25 mouse cellular contexts compared by ENCODE assay signal in the genomic region with DNA sequence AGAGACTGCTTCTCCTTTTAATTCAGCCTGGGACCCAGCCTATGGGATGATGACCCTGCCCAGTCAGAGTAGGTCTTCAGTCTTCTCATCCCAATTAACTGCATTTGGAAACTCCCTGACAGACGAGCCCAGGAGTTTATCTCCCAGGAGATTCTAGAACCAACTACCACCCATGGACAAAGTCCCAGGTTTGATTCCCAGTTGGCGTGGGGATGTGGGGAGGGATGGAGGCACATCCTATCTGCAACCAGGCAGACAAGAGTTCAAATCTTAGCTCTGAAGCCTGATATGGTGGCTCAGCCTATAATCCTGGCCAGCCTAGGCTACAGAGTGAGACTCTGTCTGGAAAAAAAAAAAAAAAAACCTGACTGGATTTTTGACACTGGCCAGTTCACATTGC. TPM values are rescaled to one million over a fixed set of nuclear protein-coding genes. Genes with fewer than 3 reads are reported as not detected.
A peak's percentile ranks its signal among the peaks of the same experiment; 100 is the strongest.
DNase-seq lines count a peak whose midpoint lies in the region; ATAC-seq lines count a peak whose summit lies in the region.
"Had no signal": no experiment of that assay in that cellular context is flagged by ENCODE, and none has a peak within 500 bp of the region (broad histone marks: within the 10 kb centered on the region; RNA-seq: fewer than 3 reads in every experiment).

No protein-coding gene starts in this region.

- 85% methylated on average over 2 of the region's 2 CpGs for WGBS in liver, embryonic 11.5 days
- WGBS in liver, embryonic 12.5 days (ENCODE audit: insufficient replicate concordance): 72% methylated on average over 2 of the region's 2 CpGs

- peaks cover 46% of the 10 kb centered on the region for H3K36me3 ChIP-seq in liver, embryonic 11.5 days (ENCODE audit: control insufficient read depth, insufficient read depth, low read length)
- H3K36me3 ChIP-seq in liver, embryonic 12.5 days: peaks cover 83% of the 10 kb centered on the region

- H3K4me2 ChIP-seq in liver, embryonic 11.5 days: no peak overlapping the region
- no peak overlapping the region for H3K4me2 ChIP-seq in liver, embryonic 12.5 days
- H3K4me2 ChIP-seq: heart, embryonic 11.5 days; heart, embryonic 15.5 days; hindbrain, embryonic 14.5 days had no signal

- peak; percentile 51 for DNase-seq in heart, adult 11 months
- no peak for DNase-seq in heart, postnatal 4 days
- DNase-seq in liver, embryonic 11.5 days (ENCODE audit: low spot score): peak; percentile 22
- peak; percentile 1 for DNase-seq in thymus, postnatal 4 days
- DNase-seq in thymus, postnatal 36 days: no peak
- DNase-seq: adrenal gland, adult 2 months; adrenal gland, postnatal 14 days; cerebellum, adult 11-12 months; cerebellum, adult 8-10 months; gastrocnemius, postnatal 25 days; heart, adult 2 months; heart, postnatal 10 days; heart, postnatal 36 days had no signal

- ATAC-seq in liver, embryonic 11.5 days (replicated peaks; ENCODE audit: low FRiP score): no peak
- ATAC-seq in liver, embryonic 12.5 days: no peak
- ATAC-seq: CD4-positive, CD25-positive, alpha-beta regulatory T cell, adult 4 months; forebrain, embryonic 14.5 days; hindbrain, postnatal 0 days; inflammation-experienced regulatory T-cells, adult 6 months had no signal

- no peaks in the 10 kb centered on the region for H3K27me3 ChIP-seq in liver, embryonic 11.5 days (replicated peaks; ENCODE audit: control insufficient read depth, insufficient read depth, low read length)
- H3K27me3 ChIP-seq in liver, embryonic 12.5 days (replicated peaks): no peaks in the 10 kb centered on the region
- H3K27me3 ChIP-seq: heart, embryonic 15.5 days had no signal

- H3K4me1 ChIP-seq in liver, embryonic 11.5 days (replicated peaks; ENCODE audit: control insufficient read depth, insufficient read depth, low read length): no peaks in the 10 kb centered on the region
- H3K4me1 ChIP-seq in liver, embryonic 12.5 days: no peaks in the 10 kb centered on the region
- H3K4me1 ChIP-seq: forebrain, embryonic 10.5 days; heart, embryonic 15.5 days had no signal

- no peaks in the 10 kb centered on the region; the same call in 1 of the 2 replicates for H3K9me3 ChIP-seq in liver, embryonic 11.5 days (ENCODE audit: control insufficient read depth, low read length)
- no peaks in the 10 kb centered on the region for H3K9me3 ChIP-seq in liver, embryonic 12.5 days (replicated peaks)
- H3K9me3 ChIP-seq: forebrain, embryonic 10.5 days; heart, embryonic 15.5 days had no signal

- H3K9ac ChIP-seq in liver, embryonic 11.5 days (ENCODE audit: low read depth, low read length): no peak overlapping the region
- H3K9ac ChIP-seq in liver, embryonic 12.5 days: no peak overlapping the region
- H3K9ac ChIP-seq: heart, embryonic 15.5 days; hindbrain, embryonic 14.5 days had no signal

- no peak overlapping the region for H3K4me3 ChIP-seq in liver, embryonic 11.5 days (ENCODE audit: low read depth, low read length)
- H3K4me3 ChIP-seq in liver, embryonic 12.5 days: no peak overlapping the region
- H3K4me3 ChIP-seq: forebrain, embryonic 10.5 days; heart, adult 2 months; heart, embryonic 15.5 days had no signal

- H3K27ac ChIP-seq in liver, embryonic 11.5 days (ENCODE audit: low read depth, low read length): no peak overlapping the region
- no peak overlapping the region for H3K27ac ChIP-seq in liver, embryonic 12.5 days
- H3K27ac ChIP-seq: forebrain, embryonic 10.5 days; heart, adult 2 months; heart, embryonic 15.5 days; hindbrain, embryonic 14.5 days; hindbrain, postnatal 0 days had no signal

RNA-seq across cellular contexts. Expression of gene Rdh13, which starts 7.7 kb away (rescaled TPM):
- 10 to 100 TPM; 30.4 to 36.4 TPM for total RNA-seq in heart, postnatal 4 days (2021)
- polyA plus RNA-seq in liver, embryonic 11.5 days (2014; fragmentation: Nextera tagmentation; extraction: Ambion mirVana): 17.4 and 18.2 TPM in 2 replicates
- 9.8 and 10.4 TPM in 2 replicates for polyA plus RNA-seq in liver, embryonic 12.5 days (2016; fragmentation: Nextera tagmentation; extraction: Ambion mirVana)

RNA-seq across cellular contexts. Expression of gene Eps8l1, which starts 22.8 kb away (rescaled TPM):
- 1 to 10 TPM; 1.6 to 2.7 TPM for total RNA-seq in heart, postnatal 4 days (2021)
- 2.0 and 2.6 TPM in 2 replicates for polyA plus RNA-seq in liver, embryonic 11.5 days (2014; fragmentation: Nextera tagmentation; extraction: Ambion mirVana)
- 1.3 and 2.1 TPM in 2 replicates for polyA plus RNA-seq in liver, embryonic 12.5 days (2016; fragmentation: Nextera tagmentation; extraction: Ambion mirVana)

RNA-seq across cellular contexts. Expression of gene Gp6, which starts 40.2 kb away (rescaled TPM):
- under 1 TPM; 0.07 TPM for total RNA-seq in heart, postnatal 4 days (2021)
- 5.1 and 5.7 TPM in 2 replicates for polyA plus RNA-seq in liver, embryonic 11.5 days (2014; fragmentation: Nextera tagmentation; extraction: Ambion mirVana)
- 5.0 and 5.5 TPM in 2 replicates for polyA plus RNA-seq in liver, embryonic 12.5 days (2016; fragmentation: Nextera tagmentation; extraction: Ambion mirVana)
- total RNA-seq: gastrocnemius, postnatal 25 days; hindbrain, postnatal 0 days; MEL had no signal
- polyA plus RNA-seq: adrenal gland, adult 2 months; C2C12; forebrain, embryonic 14.5 days; gonadal fat pad, adult 2 months; hindbrain, postnatal 0 days; inflammation-experienced regulatory T-cells, adult 6 months had no signal

Comparison
In these comparisons a context has a peak if more than half of its experiments do, and no peak if none do; other contexts are left out.
1. DNase-seq: peak in heart, adult 11 months (single experiment), liver, embryonic 11.5 days (single experiment) and thymus, postnatal 4 days (single experiment); none in heart, postnatal 4 days (single experiment) and thymus, postnatal 36 days (0 of 2).